Mouse (Mus musculus): Measurements from ENCODE around the gene Abr. TPM values are rescaled to one million over a fixed set of nuclear protein-coding genes. Genes with fewer than 3 reads are reported as not detected.
A peak's percentile ranks its signal among the peaks of the same experiment; 100 is the strongest.

The Abr gene
- total and polyA plus RNA-seq, 3 experiments, result 3.8 to 8.8 TPM; not detected in 1

DNA sequence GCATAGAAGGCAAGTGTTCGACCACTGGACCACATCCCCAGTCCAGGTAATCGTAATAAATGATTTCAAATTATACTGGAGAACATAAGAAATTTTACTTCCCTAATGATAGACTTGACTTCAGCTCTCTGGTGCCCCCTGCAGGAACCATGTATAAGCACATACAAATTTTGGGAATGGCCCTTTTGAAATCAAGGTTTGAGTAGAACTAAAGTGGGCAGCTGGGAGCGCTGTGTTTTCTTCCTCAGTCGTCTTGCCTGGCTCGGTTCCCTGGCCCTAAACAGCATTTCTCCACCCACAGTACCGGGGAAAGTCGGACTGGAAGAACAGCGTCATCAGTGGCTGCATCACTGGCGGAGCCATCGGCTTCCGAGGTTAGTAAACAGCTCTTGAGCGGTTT, 211.3 kb downstream of the Abr start (continued):
- TF ChIP-seq BHLHE40 (IDR thresholded peaks at IDR 0.05; ENCODE audit: borderline replicate concordance, low read depth, low read length), result no peak
- TF ChIP-seq MXI1 (IDR thresholded peaks at IDR 0.05; ENCODE audit: low read depth, low read length), result no peak
- TF ChIP-seq POLR2AphosphoS5 (IDR thresholded peaks at IDR 0.05; ENCODE audit: borderline replicate concordance, low read depth, low read length), result no peak
- TF ChIP-seq MYC (IDR thresholded peaks at IDR 0.05; ENCODE audit: low read depth, low read length), result no peak
- no peak for TF ChIP-seq MEF2A (IDR thresholded peaks at IDR 0.05; ENCODE audit: extremely low read depth, insufficient replicate concordance, low read depth, low read length, poor library complexity, severe bottlenecking)
- no peak for TF ChIP-seq USF1 (IDR thresholded peaks at IDR 0.05; ENCODE audit: low read depth, low read length)
- no peak for TF ChIP-seq POLR2A (IDR thresholded peaks at IDR 0.05; ENCODE audit: control insufficient read depth in 1 of 2, insufficient read depth in 1 of 2, low read depth in 1 of 2, low read length in 2 of 2, poor library complexity in 1 of 2)
- no peak for TF ChIP-seq MAFK (IDR thresholded peaks at IDR 0.05; ENCODE audit: borderline replicate concordance, low read depth, low read length)
- no peak for TF ChIP-seq ZNF384 (IDR thresholded peaks at IDR 0.05; ENCODE audit: low read depth, low read length)
- no peak for TF ChIP-seq ZKSCAN1 (IDR thresholded peaks at IDR 0.05; ENCODE audit: low read depth, low read length)
- TF ChIP-seq TBP (IDR thresholded peaks at IDR 0.05; ENCODE audit: low read depth, low read length), result no peak
- TF ChIP-seq RAD21 (IDR thresholded peaks at IDR 0.05; ENCODE audit: low read depth, low read length), result peak; percentile 74

DNA sequence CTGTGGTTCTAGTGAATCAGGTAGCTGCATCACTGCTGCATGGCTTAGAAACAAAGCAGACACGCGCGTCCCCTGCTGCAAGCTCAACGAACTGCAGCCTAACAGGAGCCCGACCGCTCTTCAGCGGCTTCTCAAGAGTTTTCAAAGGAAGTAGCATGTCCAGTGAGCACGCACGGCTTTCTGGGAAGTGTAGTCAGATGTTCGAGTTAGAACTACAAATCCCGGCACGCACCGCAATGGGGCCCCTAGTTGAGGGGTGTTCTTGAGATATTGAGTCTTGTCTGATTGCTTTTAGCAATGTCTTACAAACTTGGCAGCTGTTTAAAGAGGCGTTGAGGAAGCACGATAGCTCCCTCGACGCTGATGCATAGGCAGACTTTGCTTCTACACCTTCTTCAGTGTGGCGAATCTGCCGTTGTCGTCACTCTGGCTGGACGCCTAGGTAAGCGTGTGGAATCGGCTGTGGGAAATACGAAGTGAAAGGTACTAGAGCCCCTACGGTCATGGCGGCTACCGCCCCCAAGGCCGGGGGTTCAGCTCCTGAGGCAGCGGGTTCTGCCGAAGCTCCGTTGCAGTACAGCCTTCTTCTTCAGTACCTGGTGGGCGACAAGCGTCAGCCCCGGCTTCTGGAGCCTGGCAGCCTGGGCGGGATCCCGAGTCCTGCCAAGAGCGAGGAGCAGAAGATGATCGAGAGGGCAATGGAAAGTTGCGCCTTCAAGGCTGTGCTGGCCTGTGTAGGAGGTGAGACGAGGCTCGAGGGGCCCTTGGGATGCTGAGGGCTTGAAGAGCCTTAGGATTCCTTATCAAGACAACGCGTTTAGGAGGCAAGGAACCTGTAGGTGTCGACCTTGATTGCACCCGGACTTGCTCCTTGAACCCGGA, 215.2 kb downstream of the Abr start, which contains the start of gene Timm22:
Gene Timm22 (plus strand): TSS at position 251 of the 882 bp plus-strand sequence.
- Histone ChIP-seq H3K36me3 (ENCODE audit: control insufficient read depth in 1 of 2, insufficient read depth in 2 of 2, low read length in 2 of 2) (peaks cover 0 to 2% of the 10 kb centered on the region in 2 experiments; a peak in 1 of 4 replicates), H3K9ac (ENCODE audit: control insufficient read depth, low read depth, low read length, poor library complexity, severe bottlenecking) (peak within 1 kb of the TSS; percentile 90), H3K79me2 (ENCODE audit: control insufficient read depth, insufficient read depth, low read length, poor library complexity) (peaks cover 12% of the 10 kb centered on the region), H3K4me3 (ENCODE audit: control insufficient read depth in 1 of 2, insufficient read depth in 1 of 2, low read depth in 2 of 2, low read length in 2 of 2) (peak within 1 kb of the TSS; percentile 77 to 87), H3K9me3 (replicated peaks; ENCODE audit: insufficient read depth, low read length) (no peaks in the 10 kb centered on the region), H3K27ac (ENCODE audit: control insufficient read depth, low read depth, low read length) (peak within 1 kb of the TSS; percentile 89), H3K27me3 (ENCODE audit: control insufficient read depth in 1 of 2, insufficient read depth in 2 of 2, low read length in 2 of 2) (no peaks in the 10 kb centered on the region), H3K4me1 (ENCODE audit: control insufficient read depth in 1 of 2, insufficient read depth in 2 of 2, low read length in 2 of 2) (0 out of 4 replicates have a peak, but pooled peaks cover 0 to 2% of the 10 kb centered on the region in 2 experiments)
- DNase-seq (ENCODE audit: low read depth, low spot score), result peak; percentile 100
- TF ChIP-seq TBP (IDR thresholded peaks at IDR 0.05; ENCODE audit: low read depth, low read length) (peak; percentile 88), CTCF (IDR thresholded peaks at IDR 0.05 in 2 of 3, conservative IDR thresholded peaks at IDR 0.05 in 1 of 3; ENCODE audit: control insufficient read depth in 1 of 3, insufficient read depth in 1 of 3, low read depth in 2 of 3, low read length in 3 of 3, poor library complexity in 1 of 3, severe bottlenecking in 1 of 3) (peak in 2 of 3 experiments; percentile 95 to 100; a peak in 5 of 6 replicates), KAT2A (conservative IDR thresholded peaks at IDR 0.05; ENCODE audit: low read depth, low read length) (peak; percentile 94), BHLHE40 (IDR thresholded peaks at IDR 0.05; ENCODE audit: borderline replicate concordance, low read depth, low read length) (peak; percentile 94), MYC (IDR thresholded peaks at IDR 0.05; ENCODE audit: low read depth, low read length) (peak; percentile 90), TCF12 (IDR thresholded peaks at IDR 0.05; ENCODE audit: low read depth, low read length) (peak; percentile 68), UBTF (IDR thresholded peaks at IDR 0.05; ENCODE audit: borderline replicate concordance, insufficient read depth, low read depth, low read length) (no peak), SIN3A (IDR thresholded peaks at IDR 0.05; ENCODE audit: low read length) (peak; percentile 95), ZMIZ1 (IDR thresholded peaks at IDR 0.05; ENCODE audit: low read depth, low read length) (peak; percentile 78; the same call in 1 of the 2 replicates), TAL1 (IDR thresholded peaks at IDR 0.05; ENCODE audit: low read length) (no peak), ZKSCAN1 (IDR thresholded peaks at IDR 0.05; ENCODE audit: low read depth, low read length) (no peak), RCOR1 (IDR thresholded peaks at IDR 0.05; ENCODE audit: low read depth, low read length) (no peak), ZC3H11A (IDR thresholded peaks at IDR 0.05; ENCODE audit: low read depth, low read length) (peak; percentile 100), USF2 (IDR thresholded peaks at IDR 0.05; ENCODE audit: borderline replicate concordance in 1 of 2, insufficient read depth in 1 of 2, low read depth in 1 of 2, low read length in 2 of 2) (no peak), POLR2A (IDR thresholded peaks at IDR 0.05; ENCODE audit: control insufficient read depth in 1 of 2, insufficient read depth in 1 of 2, low read depth in 1 of 2, low read length in 2 of 2, poor library complexity in 1 of 2) (peak; percentile 90 to 92), NELFE (IDR thresholded peaks at IDR 0.05; ENCODE audit: low read depth, low read length) (peak; percentile 92), EP300 (IDR thresholded peaks at IDR 0.05; ENCODE audit: low read depth in 1 of 2, low read length in 2 of 2) (0 out of 4 replicates have a peak, but pooled peaks of 1 of the 2 experiments have one; percentile 20), NRF1 (IDR thresholded peaks at IDR 0.05; ENCODE audit: insufficient read depth, low read depth, low read length, poor library complexity, severe bottlenecking) (peak; percentile 34; the same call in 1 of the 2 replicates), JUND (IDR thresholded peaks at IDR 0.05; ENCODE audit: low read depth, low read length) (no peak; the same call in 1 of the 2 replicates), MEF2A (IDR thresholded peaks at IDR 0.05; ENCODE audit: extremely low read depth, insufficient replicate concordance, low read depth, low read length, poor library complexity, severe bottlenecking) (no peak), MYB (IDR thresholded peaks at IDR 0.05; ENCODE audit: low read depth, low read length) (no peak; the same call in 1 of the 2 replicates), GATA1 (IDR thresholded peaks at IDR 0.05; ENCODE audit: low read depth, low read length) (peak; percentile 31; the same call in 1 of the 2 replicates), USF1 (IDR thresholded peaks at IDR 0.05; ENCODE audit: low read depth, low read length) (peak; percentile 51; the same call in 1 of the 2 replicates), ELF1 (IDR thresholded peaks at IDR 0.05; ENCODE audit: low read depth, low read length) (peak; percentile 84), RAD21 (IDR thresholded peaks at IDR 0.05; ENCODE audit: low read depth, low read length) (no peak; the same call in none of the 2 replicates)

Data from MEL (cell line).